Mouse (Mus musculus) cerebellum, adult 2 months (tissue): ENCODE measurements around the gene Tcte1.

Source experiments
- CTCF ChIP-seq: fragments of 200-500 bp; IDR thresholded peaks from 2 replicates; pipeline ENCODE4 v1.5.1; 2011; ENCODE audit warnings: low read depth, mild to moderate bottlenecking, control low read depth, low read length, moderate library complexity, borderline replicate concordance; ENCODE audit not compliant: insufficient read depth
- POLR2A ChIP-seq: fragments of 200-500 bp; IDR thresholded peaks from 2 replicates; pipeline ENCODE4 v1.6.1; 2011; ENCODE audit warnings: low read length, control low read depth, borderline replicate concordance; ENCODE audit not compliant: insufficient read depth

GRCm38 (mm10) chr17:45539664-45540063 lies 16.4 kb downstream of the Tcte1 start:
- no peak for TF ChIP-seq POLR2A
- no peak for TF ChIP-seq CTCF
